Mouse (Mus musculus): ENCODE results near the gene Jph4. TPM values are rescaled to one million over a fixed set of nuclear protein-coding genes. Genes with fewer than 3 reads are reported as not detected.

Gene Jph4
- total RNA-seq, 2 experiments from 2014 or later: 4.3 to 7.5 TPM

DNA sequence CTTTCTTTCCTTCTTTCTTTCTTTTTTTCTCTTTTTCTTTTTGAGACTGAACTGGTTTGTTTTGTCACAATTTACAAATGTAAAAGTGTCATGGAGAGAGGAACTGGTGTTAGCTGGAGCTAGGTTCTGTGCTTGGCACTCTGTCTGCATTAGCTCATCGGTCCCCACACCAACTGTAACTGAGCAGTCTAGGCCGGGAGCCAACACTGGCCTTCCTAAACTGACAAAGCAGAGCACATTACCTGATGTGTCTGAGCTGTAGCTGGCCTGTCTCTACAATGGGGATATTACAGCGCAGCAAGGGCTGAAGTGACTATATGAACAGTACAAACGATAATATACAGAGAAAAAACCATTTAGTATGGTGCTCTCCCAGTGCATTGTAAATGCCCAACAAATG lies 2.1 kb upstream of the Jph4 start:
- peak; percentile 56 for DNase-seq

DNA sequence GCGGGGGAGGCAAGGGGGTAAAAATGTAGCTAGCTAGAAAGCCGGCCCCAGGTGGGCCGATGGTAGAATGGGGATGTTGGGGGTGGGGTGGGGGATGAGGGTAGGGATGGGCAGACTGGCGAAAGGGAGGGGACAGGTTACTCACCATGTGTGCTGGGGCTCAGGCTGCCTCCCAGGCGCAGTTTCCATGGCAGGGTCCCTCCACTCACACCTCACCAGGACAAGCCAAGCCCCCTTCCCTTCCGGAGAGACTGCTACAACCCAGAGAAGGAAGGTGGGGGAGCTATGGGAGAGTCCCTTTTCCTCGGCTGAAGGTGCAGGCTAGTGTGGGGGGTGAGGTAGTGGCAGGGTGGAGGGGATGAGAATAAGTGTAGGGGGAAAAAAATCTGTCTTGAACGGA lies 889 bp downstream of the Jph4 start:
- no peak for DNase-seq

DNA sequence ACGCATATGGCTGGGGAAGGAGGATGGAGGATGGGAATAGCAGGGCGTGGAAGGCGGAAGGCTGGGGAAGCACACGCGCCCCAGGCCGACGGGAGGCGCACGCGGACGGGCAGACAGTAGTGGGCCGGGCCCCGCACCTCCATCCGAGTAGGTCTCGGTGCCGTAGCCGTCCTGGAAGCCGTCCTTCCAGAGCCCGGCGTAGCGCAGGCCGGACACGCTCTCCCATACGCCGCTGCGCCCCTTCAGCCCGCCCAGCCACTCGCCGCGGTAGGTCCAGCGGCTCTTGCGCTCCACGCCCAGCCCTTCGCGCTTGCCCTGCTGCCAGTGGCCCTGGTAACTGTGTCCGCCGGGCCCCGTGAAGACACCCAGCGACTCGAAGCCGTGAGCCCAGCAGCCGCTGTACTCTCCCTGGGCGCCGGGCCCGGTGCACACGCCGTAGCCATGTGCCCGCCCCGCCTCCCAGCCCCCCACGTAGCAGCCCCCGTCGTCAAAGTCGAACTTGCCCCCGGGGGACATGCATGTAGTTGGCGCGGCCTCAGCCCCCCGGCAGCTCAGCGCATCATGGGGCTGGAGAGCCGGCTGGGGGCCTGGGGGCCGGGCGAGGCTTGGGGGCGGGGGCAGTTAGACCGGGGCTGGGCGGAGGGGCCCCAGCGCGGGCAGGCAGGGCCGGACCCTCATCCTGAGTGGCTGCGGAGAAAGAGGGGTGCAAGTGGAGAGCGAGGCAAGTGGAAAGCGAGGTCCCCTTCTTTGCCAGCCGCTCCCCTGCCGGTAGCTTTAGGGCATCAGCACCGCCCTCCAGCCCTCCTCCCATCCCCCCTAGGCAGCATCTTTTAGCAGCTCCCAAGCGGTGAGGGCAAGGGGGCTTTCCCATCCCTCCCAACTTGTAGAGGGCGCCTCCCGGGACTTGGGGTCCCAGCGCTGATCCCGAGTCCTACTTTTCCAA lies 1.7 kb downstream of the Jph4 start:
- DNase-seq: peak; percentile 73

DNA sequence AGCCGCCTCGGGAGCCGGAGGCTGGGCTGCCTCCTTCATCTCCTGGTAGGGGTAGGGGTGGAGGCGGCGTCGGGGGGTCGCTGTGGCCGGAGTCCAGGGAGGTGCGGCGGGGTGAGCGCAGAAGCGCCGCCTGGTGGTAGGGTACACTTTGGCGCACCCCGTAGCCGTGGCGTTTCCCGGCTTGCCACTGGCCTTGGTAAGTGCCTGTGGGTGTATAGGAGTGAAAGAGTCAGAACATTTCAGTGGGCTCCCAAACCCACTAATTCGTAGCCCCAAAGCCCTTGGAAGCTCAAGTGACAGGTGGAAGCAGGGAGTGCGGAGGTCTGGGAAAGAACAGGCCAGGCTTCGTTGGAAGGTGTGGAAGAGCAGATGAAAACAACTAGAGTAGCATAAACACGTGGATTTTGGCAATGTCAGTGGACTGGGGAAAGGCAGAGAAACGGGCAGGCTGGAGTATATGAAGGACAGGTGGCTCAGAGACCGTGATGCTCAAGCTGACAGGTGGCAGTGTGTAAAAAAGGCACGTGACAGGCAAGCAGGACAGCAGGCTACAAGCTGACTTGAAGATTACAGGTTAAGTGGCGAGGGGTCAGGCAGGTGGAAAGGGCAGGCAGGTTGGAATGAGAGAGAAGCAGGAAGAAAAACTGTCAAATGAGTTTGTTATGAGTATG lies 2.6 kb downstream of the Jph4 start:
- DNase-seq: peak; percentile 34

DNA sequence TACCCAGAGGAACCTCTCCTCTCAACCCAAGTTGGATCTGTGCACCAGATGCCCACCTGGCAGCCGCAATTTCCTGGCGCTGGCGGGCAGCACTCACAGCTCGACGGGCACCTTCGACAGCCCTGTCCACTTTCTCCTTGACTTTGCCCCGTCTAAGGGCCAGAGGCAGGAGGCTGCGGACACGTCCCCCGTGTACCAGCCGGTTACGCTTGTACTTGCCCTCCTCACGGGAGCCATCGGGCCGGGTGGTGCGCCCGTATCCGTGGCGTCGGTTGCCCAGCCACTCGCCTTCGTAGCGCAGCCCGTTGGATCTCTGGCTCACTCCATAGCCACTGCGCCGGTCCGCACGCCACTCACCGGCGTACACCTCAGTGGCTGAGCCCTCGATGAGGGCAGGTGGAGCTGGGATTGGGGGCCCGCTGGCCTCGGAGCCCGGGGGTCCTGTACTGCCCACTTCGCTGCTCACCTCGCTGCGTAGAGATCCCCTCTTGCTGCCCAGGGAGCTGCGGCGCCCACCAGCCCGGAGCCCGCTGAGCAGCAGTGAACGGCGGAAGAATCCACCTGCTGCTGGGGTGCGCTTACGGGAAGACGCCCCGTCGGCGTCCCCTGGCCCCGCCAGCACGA lies 3.3 kb downstream of the Jph4 start:
- no peak for DNase-seq

DNA sequence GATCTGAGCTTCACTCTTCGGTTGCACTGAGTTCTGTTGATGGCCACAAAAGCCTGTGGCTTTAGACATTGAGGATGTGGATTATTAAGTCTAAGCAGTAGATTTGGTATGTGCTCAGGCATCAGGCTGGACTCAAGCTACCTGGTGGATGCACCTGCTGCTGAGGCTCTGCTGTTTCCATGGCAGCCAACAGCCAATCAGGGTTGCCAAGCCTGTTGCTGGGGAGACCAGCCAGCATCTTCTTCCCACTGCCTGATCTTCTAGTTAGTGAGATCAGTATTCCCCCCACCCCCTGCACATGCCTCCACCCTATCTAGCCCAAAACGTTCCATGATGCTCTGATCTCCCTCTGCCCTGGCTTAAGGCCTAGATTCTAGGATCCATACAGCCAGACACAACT lies 5.0 kb downstream of the Jph4 start:
- no peak for DNase-seq

DNA sequence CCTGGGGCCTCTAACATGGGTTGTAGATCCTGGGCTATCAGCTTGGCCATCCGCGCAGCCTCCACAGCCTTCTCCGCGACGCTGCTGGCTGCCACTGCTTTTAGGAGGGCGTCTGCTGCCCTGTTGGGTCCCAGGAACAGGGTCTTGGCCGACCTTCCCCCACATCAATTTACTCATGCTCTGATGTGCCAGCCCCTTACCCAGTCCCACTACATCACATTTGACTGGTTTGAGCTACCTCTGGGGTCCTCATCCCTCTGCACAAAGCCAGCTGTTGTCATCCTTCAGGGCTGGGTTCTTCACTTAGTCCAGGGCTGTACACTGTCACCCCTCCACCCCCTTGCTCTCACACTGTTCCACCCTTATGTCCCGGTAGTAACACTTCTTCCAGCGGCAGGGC lies 6.7 kb downstream of the Jph4 start:
- no peak for DNase-seq

DNA sequence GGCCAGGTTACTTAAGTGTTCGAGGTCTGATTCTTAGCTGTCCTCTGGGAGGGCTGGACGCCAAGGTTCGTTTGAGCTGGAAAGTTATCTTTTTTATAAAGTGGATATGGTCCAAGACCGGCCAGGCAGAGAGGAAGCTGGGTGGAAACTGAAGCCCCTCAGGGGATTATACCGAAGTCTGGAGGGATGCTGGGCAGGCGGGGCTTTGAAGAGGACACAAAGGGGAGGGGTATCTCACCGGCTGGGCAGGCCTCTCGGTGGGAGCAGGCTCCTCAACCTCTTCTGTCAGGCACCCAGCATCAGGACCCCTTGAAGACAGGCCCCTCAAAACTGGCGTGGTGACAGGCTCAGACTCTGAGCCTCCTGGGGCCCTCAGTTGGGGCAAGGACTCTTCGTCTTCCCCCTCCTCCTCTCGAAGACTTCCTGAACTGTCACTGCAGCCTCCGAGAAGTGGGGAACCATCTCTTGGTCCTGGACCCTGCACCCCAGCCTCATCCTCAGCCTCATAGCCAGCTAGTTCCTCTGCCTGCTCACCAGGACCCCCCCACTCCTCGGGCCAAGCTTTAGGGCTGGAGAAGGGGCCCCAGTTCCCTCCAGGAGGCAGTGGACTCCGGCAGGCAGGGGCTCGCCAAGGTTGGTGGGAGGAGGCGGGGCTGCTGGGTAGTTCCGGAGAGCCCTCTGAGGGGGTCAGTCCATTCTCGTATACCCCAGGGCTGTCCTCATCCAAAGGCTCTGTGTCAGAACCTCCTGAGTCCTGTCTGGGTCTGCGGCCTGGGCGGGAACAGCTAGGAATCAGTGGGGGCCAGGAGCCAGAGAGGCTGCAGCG lies 7.5 kb downstream of the Jph4 start:
- no peak for DNase-seq

DNA sequence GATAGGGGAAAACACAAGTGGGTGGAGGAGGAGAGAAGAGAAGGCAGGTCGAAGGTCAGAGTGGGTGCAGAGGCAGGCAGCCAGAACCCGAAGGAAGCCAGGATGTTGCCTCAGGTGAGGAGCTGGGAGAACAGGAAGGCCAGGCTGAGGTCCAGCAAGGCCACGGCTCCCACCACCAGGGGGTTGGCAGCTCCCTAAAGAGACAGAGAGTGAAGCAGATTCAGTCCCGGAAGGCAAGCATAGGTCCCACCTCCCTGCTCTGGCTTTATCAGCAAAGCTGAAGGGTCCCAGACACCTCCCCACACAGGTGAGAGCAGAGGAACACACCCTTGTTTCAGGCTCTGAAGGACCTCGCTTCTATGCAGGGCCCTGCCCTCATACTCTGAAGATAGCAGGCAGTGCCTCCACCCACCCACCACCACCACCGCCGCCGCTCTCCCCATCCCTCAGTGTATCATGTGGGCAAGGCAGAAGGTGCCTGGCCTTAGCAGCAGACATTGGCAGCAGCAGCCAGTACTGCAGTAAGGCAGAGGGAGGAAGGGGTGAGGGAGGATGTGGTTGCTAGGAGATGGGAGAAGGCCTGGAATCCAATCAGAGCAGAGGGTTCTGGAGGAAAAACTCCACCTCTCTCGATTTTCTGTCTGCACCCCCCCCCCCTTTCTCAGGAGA lies 8.4 kb downstream of the Jph4 start:
- peak; percentile 18 for DNase-seq

DNA sequence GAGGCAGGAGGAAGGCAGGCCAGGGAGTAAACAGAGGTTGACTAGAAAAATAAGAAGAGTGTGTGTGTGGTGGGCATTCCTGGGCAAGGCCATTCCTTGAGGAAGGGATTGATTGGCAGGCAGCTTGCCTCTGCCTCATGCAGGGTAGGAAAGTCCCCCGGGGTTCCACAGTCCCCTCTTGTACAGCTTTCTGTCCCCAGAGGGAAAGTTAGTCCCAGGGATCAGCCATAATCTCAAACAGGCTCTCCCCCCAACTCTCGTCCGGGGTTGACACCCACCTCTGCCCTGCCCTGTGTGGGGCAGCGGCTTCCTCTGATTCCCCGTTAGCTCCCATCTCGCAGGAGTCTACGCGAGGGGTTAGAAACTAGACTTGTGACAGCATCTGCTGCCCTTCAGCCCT lies 9.7 kb downstream of the Jph4 start:
- DNase-seq: no peak

DNA sequence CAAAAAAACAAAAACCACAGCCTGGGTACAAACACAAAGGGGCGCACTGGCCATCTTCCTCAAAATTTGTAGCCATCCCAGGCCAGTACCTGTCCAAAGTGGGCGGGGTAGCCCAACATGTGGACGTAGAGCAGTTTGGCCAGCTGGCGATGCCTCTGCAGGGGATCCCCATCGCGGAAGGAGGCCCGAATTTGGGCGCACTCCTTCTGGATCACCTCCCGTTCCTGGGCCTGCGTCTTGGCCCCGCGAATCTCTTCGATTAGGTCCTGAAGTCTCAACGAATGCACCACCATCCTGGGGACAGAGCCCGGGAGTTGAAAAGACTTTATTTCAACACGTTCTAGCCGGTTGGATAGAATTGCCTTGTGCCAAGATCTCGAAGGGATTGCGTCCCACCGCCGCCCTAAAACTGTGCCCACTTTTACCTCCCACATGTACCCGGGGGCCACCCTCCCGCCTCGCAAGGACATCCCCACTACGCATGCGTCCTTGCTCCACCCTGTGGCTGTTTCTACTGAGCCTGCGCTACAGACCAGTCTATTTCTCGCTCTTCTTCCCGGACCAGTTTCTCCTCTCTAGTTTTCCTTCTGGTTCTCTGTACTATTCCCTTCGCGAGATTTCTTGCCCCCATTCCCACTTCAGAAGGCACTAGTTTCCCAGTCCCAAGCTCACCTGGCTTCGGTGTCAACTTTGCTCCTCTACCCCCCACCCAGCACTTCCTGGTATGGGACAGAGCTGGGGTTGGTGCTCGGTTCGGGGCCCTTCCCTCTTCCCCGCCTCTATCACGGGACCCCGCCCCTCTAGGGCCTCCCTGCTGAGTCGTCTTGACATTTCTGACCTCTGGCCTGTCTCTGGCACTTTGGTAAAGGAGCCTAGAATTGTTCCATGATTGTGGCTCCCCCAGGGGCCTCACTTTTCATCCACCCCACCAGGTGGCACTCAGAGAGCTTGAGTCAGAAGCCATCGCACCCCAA lies 10.6 kb downstream of the Jph4 start, which contains the start of gene Ap1g2:
Ap1g2 (minus strand) TSS at position 758 of the 974 bp plus-strand sequence.
- DNase-seq: peak; percentile 90

DNA sequence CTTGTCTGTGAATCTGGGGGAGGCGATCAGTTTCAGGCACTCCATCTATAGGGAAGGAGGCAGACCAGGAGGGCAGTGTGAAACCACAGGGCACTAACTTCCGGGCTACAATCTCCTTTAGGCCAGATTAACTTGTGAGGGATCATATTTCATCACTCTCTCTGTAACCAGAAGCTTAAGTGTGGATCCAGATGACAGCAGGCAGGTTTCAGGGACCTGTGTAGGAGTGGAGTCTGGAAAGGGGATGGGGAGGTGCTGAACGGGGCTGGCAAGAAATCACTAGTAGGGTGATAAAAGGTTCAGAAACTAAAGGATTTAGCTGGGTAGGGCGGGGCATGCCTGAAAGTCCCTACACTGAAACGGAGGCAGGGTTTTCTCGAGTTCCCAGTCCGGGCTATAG lies 11.3 kb downstream of the Jph4 start:
- no peak for DNase-seq

DNA sequence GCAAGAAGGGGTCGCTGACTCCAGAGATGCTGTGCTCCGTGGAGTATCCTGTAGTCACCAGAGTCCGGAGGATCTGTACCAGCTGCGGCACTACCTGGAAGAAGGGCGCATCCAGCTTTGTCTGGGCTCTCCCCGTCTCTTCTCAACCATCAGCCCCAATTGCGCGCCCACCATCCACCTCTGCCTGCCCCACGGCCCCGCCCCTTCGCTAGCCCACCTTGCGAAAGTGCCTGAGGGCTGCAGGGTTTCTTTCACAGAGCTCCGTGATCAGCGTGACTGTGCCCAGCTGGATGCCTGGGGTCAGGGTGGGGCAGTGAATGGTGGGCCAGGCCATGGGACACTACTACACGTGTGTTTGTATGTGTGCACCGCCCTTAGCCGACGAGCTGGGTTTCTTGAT lies 12.4 kb downstream of the Jph4 start:
- DNase-seq: no peak

DNA sequence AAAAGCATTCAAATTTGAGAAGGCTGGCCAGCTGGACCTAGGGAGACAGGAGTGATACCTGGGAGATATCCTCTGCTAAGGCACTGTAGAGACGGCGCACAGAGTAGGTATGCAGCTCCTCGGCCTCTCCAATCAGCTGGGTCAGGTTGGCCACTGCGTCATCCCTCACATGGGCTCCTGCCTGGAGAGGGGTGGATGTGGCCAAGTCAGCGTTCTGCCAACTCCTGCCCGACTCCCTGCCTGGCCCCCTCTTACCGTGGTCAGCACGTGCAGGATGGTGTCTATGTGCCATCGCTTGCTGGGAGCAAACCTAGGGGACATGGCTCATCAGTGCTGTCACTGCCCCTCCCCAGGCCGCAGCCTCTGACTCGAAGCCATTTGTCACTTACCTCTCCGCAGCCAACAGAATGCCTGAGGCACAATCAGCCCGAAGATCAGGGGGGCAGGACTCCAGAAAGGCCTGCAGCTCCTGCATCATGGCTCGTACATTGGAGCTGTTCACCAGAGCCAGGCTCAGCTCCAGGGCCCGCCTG lies 14.4 kb downstream of the Jph4 start:
- no peak for DNase-seq

DNA sequence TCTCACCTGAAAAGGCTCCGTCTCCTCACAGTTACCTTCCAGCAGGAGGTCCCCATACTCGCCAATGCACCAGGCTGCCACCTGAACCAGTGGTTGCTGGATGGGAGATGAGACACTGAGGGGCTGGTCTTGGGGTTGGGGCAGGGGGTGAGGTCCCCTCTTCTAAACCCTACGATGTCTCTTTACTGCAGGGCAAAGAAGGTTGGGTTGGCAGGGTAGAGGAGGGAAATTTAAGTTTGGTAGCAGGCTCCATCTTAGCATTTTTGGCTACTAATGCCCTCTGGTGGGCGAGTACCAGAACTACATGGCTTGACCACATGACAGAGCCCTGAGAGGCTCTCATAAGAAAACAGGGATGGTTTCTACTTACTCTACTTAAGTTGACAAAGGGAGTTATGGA lies 15.1 kb downstream of the Jph4 start:
- peak; percentile 65 for DNase-seq

DNA sequence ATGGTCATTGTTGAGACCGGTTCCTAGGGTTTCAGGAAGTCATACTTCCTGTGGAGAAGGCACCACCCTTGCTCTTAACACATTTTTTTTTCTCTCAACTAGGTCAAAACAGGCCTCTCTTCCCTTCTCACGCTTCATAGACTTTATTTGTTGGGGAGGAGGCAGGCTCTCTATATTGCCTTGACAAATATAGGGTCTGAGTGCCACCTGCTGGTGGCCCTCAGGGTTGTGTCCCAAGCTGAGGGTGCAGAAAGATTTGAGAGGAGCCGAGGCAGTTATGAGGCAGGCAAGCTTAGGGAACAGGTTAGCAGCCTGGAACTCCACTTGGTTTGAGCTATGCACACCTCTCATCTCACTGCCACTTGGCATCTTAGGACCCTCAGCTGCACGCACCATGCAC lies 18.7 kb downstream of the Jph4 start:
- no peak for DNase-seq

DNA sequence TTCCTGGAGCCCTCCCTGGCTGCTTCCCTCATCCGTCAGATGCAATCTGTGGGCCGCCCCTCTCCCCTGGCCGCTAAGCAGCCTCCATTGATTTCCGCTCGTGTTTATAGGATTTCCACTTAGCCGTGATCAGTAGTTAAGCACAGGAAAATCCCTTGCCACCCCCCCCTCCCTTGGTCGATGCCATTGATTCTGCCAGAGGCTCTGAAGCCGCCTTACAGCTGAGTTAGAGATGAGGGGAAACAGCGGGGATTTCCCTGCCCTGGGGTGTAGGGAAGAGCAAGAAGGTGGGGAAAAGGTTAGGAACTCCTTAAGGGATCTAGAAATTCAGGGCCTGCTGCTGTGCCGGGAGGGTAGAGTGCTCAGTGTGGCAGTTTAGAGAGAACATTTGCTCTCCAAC lies 19.1 kb downstream of the Jph4 start:
- no peak for DNase-seq

DNA sequence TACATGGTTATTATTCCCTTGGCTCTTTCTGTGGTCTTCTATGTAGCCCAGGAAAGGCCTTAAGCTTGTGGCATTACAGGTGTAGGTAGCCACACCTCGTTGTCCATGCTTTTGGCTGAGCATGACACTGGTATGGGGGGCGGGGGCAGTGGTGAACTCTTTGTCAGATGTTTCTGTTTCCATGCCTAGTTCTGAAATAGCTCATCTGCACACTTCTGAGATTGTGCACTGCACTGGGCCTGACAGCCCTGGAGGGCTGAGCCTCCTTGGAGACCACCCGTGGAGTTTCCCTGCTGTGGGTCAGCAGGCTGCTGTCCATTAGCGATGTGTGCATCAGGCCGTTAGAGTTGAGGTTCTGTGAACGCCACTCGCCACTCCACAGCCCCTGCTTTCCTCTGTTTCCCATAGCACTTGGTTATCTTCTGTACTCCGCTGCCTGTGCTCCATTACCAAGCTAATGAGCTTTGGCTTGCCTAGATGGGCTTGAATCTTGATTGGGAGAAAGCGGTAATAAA lies 20.1 kb downstream of the Jph4 start:
- no peak for DNase-seq

DNA sequence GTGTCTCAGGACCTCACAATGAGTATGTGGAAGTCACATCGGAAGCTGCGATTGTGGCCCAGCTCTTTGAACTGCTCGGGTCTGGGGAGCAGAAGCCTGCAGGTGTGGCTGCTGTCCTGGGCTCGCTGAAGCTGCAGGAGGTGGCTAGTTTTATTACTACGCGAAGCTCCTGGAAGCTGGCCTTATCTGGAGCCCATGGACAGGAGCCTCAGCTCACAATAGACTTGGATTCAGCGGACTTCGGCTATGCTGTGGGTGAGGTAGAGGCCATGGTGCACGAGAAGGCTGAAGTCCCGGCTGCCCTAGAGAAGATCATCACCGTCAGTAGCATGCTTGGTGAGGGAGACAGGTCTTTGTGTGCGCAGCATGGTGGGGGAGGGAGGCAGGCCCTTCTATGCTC lies 21.1 kb downstream of the Jph4 start:
- DNase-seq: no peak

DNA sequence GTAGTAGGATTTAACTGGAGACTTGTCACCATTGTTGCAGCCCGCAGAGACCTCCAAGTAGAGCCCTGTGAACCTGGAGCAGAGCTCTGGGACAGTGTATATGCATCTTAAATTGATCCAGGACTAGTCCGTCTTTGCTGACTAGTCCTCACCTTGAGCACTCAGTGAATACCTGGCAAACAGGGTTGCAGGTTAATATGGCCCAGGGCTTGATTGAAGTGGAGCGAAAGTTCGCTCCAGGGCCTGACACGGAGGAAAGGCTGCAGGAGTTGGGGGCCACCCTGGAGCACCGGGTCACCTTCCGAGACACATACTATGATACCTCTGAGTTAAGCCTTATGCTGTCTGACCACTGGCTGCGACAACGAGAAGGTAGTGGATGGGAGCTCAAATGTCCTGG lies 21.5 kb downstream of the Jph4 start:
- DNase-seq: no peak

Data from adrenal gland, postnatal 10 days (tissue).